Mouse (Mus musculus): Measurements from ENCODE around the gene Sptbn1. TPM values are rescaled to one million over a fixed set of nuclear protein-coding genes. Genes with fewer than 3 reads are reported as not detected.

Gene Sptbn1
- polyA plus RNA-seq, 1 experiment from 2014 or later = 40.5 TPM

GRCm38 (mm10) chr11:30184527-30184926 lies 83.4 kb downstream of the Sptbn1 start:
- Histone ChIP-seq H3K27ac (no peak overlapping the region), H3K4me3 (ENCODE audit: inconsistent target) (no peak overlapping the region), H3K79me2 (ENCODE audit: inconsistent target) (peaks cover 84% of the 10 kb centered on the region), H3K36me3 (ENCODE audit: inconsistent target) (no peaks in the 10 kb centered on the region)
- 100% methylated on average over 2 of the region's 2 CpGs for WGBS (ENCODE audit: missing documents)

GRCm38 (mm10) chr11:30182716-30183411 lies 85.1 kb downstream of the Sptbn1 start:
- Histone ChIP-seq H3K4me3 (ENCODE audit: inconsistent target) (no peak overlapping the region), H3K27ac (no peak overlapping the region)
- 18% methylated on average over 8 of the region's 8 CpGs for WGBS (ENCODE audit: missing documents)

GRCm38 (mm10) chr11:30178193-30178592 lies 89.8 kb downstream of the Sptbn1 start:
- H3K4me3 ChIP-seq (ENCODE audit: inconsistent target) = no peak overlapping the region
- WGBS (ENCODE audit: missing documents) = 65% methylated on average over 2 of the region's 2 CpGs
- H3K27ac ChIP-seq = no peak overlapping the region
- no peaks in the 10 kb centered on the region for H3K36me3 ChIP-seq (ENCODE audit: inconsistent target)
- H3K79me2 ChIP-seq (ENCODE audit: inconsistent target) = peaks cover 89% of the 10 kb centered on the region

More at GRCm38 (mm10) chr11:30182716-30183411, 85.1 kb downstream of the Sptbn1 start:
- Histone ChIP-seq H3K79me2 (ENCODE audit: inconsistent target) (peaks cover 84% of the 10 kb centered on the region), H3K36me3 (ENCODE audit: inconsistent target) (no peaks in the 10 kb centered on the region)

GRCm38 (mm10) chr11:30177145-30177840 lies 90.7 kb downstream of the Sptbn1 start:
- peaks cover 89% of the 10 kb centered on the region for H3K79me2 ChIP-seq (ENCODE audit: inconsistent target)
- H3K4me3 ChIP-seq (ENCODE audit: inconsistent target) = no peak overlapping the region
- H3K36me3 ChIP-seq (ENCODE audit: inconsistent target) = no peaks in the 10 kb centered on the region
- H3K27ac ChIP-seq = no peak overlapping the region
- 78% methylated on average over 5 of the region's 5 CpGs for WGBS (ENCODE audit: missing documents)

GRCm38 (mm10) chr11:30176111-30176510 lies 91.9 kb downstream of the Sptbn1 start:
- peaks cover 87% of the 10 kb centered on the region for H3K79me2 ChIP-seq (ENCODE audit: inconsistent target)
- WGBS (ENCODE audit: missing documents) = 50% methylated on average over 2 of the region's 3 CpGs
- no peaks in the 10 kb centered on the region for H3K36me3 ChIP-seq (ENCODE audit: inconsistent target)
- H3K4me3 ChIP-seq (ENCODE audit: inconsistent target) = no peak overlapping the region
- H3K27ac ChIP-seq = no peak overlapping the region

- H3K36me3 ChIP-seq (ENCODE audit: inconsistent target) = no peaks in the 10 kb centered on the region
- peaks cover 87% of the 10 kb centered on the region for H3K79me2 ChIP-seq (ENCODE audit: inconsistent target)
- H3K27ac ChIP-seq = no peak overlapping the region
- 75% methylated on average over 1 of the region's 1 CpGs for WGBS (ENCODE audit: missing documents)
- no peak overlapping the region for H3K4me3 ChIP-seq (ENCODE audit: inconsistent target)
Observed at GRCm38 (mm10) chr11:30175623-30176022, 92.4 kb downstream of the Sptbn1 start.

- Histone ChIP-seq H3K36me3 (ENCODE audit: inconsistent target) (no peaks in the 10 kb centered on the region), H3K79me2 (ENCODE audit: inconsistent target) (peaks cover 78% of the 10 kb centered on the region; the same call in 1 of the 2 replicates), H3K4me3 (ENCODE audit: inconsistent target) (no peak overlapping the region), H3K27ac (no peak overlapping the region)
- 74% methylated on average over 4 of the region's 4 CpGs for WGBS (ENCODE audit: missing documents)
Observed at GRCm38 (mm10) chr11:30171586-30172178, 96.3 kb downstream of the Sptbn1 start.

- Histone ChIP-seq H3K79me2 (ENCODE audit: inconsistent target) (peaks cover 78% of the 10 kb centered on the region; the same call in 1 of the 2 replicates), H3K4me3 (ENCODE audit: inconsistent target) (no peak overlapping the region), H3K27ac (no peak overlapping the region), H3K36me3 (ENCODE audit: inconsistent target) (no peaks in the 10 kb centered on the region)
- WGBS (ENCODE audit: missing documents) = 83% methylated on average over 5 of the region's 5 CpGs
Observed at GRCm38 (mm10) chr11:30171184-30171583, 96.8 kb downstream of the Sptbn1 start.

- no peak overlapping the region for H3K27ac ChIP-seq
- 19% methylated on average over 4 of the region's 4 CpGs for WGBS (ENCODE audit: missing documents)
- no peaks in the 10 kb centered on the region for H3K36me3 ChIP-seq (ENCODE audit: inconsistent target)
- H3K4me3 ChIP-seq (ENCODE audit: inconsistent target) = no peak overlapping the region
- peaks cover 89% of the 10 kb centered on the region; the same call in 1 of the 2 replicates for H3K79me2 ChIP-seq (ENCODE audit: inconsistent target)
Observed at GRCm38 (mm10) chr11:30166551-30166922, 101.4 kb downstream of the Sptbn1 start.

- H3K36me3 ChIP-seq (ENCODE audit: inconsistent target) = no peaks in the 10 kb centered on the region
- H3K79me2 ChIP-seq (ENCODE audit: inconsistent target) = peaks cover 84% of the 10 kb centered on the region; the same call in 1 of the 2 replicates
- WGBS (ENCODE audit: missing documents) = 37% methylated on average over 5 of the region's 5 CpGs
- no peak overlapping the region for H3K27ac ChIP-seq
- no peak overlapping the region for H3K4me3 ChIP-seq (ENCODE audit: inconsistent target)
Observed at GRCm38 (mm10) chr11:30165861-30166550, 102.0 kb downstream of the Sptbn1 start.

GRCm38 (mm10) chr11:30164515-30165214 lies 103.3 kb downstream of the Sptbn1 start:
- Histone ChIP-seq H3K27ac (no peak overlapping the region), H3K79me2 (ENCODE audit: inconsistent target) (peaks cover 74% of the 10 kb centered on the region; the same call in 1 of the 2 replicates), H3K36me3 (ENCODE audit: inconsistent target) (no peaks in the 10 kb centered on the region), H3K4me3 (ENCODE audit: inconsistent target) (no peak overlapping the region)
- WGBS (ENCODE audit: missing documents) = 79% methylated on average over 5 of the region's 5 CpGs

- Histone ChIP-seq H3K27ac (no peak overlapping the region), H3K36me3 (ENCODE audit: inconsistent target) (0 out of 2 replicates have a peak, but pooled peaks cover 5% of the 10 kb centered on the region), H3K4me3 (ENCODE audit: inconsistent target) (no peak overlapping the region), H3K79me2 (ENCODE audit: inconsistent target) (peaks cover 71% of the 10 kb centered on the region; the same call in 1 of the 2 replicates)
- 100% methylated on average over 1 of the region's 1 CpGs for WGBS (ENCODE audit: missing documents)
Observed at GRCm38 (mm10) chr11:30163870-30164269, 104.1 kb downstream of the Sptbn1 start.

- 27% methylated on average over 4 of the region's 4 CpGs for whole genome bisulfite sequencing (ENCODE audit: missing documents)
- peaks cover 64% of the 10 kb centered on the region; the same call in 1 of the 2 replicates for H3K79me2 ChIP-seq (ENCODE audit: inconsistent target)
- no peak overlapping the region for H3K27ac ChIP-seq
- 0 out of 2 replicates have a peak, but pooled peaks cover 12% of the 10 kb centered on the region for H3K36me3 ChIP-seq (ENCODE audit: inconsistent target)
- H3K4me3 ChIP-seq (ENCODE audit: inconsistent target) = no peak overlapping the region
Observed at GRCm38 (mm10) chr11:30163081-30163480, 104.9 kb downstream of the Sptbn1 start.

- Histone ChIP-seq H3K36me3 (ENCODE audit: inconsistent target) (0 out of 2 replicates have a peak, but pooled peaks cover 12% of the 10 kb centered on the region), H3K4me3 (ENCODE audit: inconsistent target) (no peak overlapping the region), H3K79me2 (ENCODE audit: inconsistent target) (peaks cover 51% of the 10 kb centered on the region; the same call in 1 of the 2 replicates), H3K27ac (no peak overlapping the region)
- WGBS (ENCODE audit: missing documents) = 92% methylated on average over 1 of the region's 1 CpGs
Observed at GRCm38 (mm10) chr11:30161744-30162143, 106.2 kb downstream of the Sptbn1 start.

All from macrophage (primary cell).